Comparison of ENCODE assay signal across 9 mouse cellular contexts in genomic region chr12:73952879-73953278, GRCm38 (mm10). TPM values are rescaled to one million over a fixed set of nuclear protein-coding genes. Genes with fewer than 3 reads are reported as not detected.
DNase-seq lines count a peak whose midpoint lies in the region; ATAC-seq lines count a peak whose summit lies in the region.
"Had no signal": no experiment of that assay in that cellular context is flagged by ENCODE, and none has a peak within 500 bp of the region (broad histone marks: within the 10 kb centered on the region; RNA-seq: fewer than 3 reads in every experiment).

No protein-coding gene starts in this region.

- H3K9ac ChIP-seq in forebrain, embryonic 11.5 days (ENCODE audit: low read length), result peak overlapping the region; percentile 48
- peak overlapping the region; percentile 43 for H3K9ac ChIP-seq in hindbrain, embryonic 16.5 days (ENCODE audit: low read depth, low read length)
- peak overlapping the region; percentile 63 for H3K9ac ChIP-seq in liver, embryonic 13.5 days
- 0 out of 2 replicates have a peak overlapping the region, but pooled peaks have one; percentile 38 for H3K9ac ChIP-seq in neural tube, embryonic 12.5 days

- no peaks in the 10 kb centered on the region for H3K9me3 ChIP-seq in forebrain, embryonic 11.5 days (ENCODE audit: control insufficient read depth, low read length)
- H3K9me3 ChIP-seq in hindbrain, embryonic 16.5 days (ENCODE audit: control insufficient read depth, low read length), result no peaks in the 10 kb centered on the region
- H3K9me3 ChIP-seq in liver, embryonic 13.5 days (replicated peaks), result no peaks in the 10 kb centered on the region
- H3K9me3 ChIP-seq in neural tube, embryonic 12.5 days, result no peaks in the 10 kb centered on the region

- 9% methylated on average over 15 of the region's 15 CpGs for WGBS in forebrain, embryonic 11.5 days
- WGBS in hindbrain, embryonic 16.5 days, result 12% methylated on average over 15 of the region's 15 CpGs
- 8% methylated on average over 15 of the region's 15 CpGs for WGBS in liver, embryonic 13.5 days (ENCODE audit: insufficient replicate concordance)
- 11% methylated on average over 15 of the region's 15 CpGs for WGBS in neural tube, embryonic 12.5 days

- H3K27ac ChIP-seq in forebrain, embryonic 11.5 days (ENCODE audit: low read depth, low read length), result no peak overlapping the region
- no peak overlapping the region for H3K27ac ChIP-seq in hindbrain, embryonic 16.5 days (ENCODE audit: low read depth, low read length)
- no peak overlapping the region; the same call in 1 of the 2 replicates for H3K27ac ChIP-seq in liver, embryonic 13.5 days
- no peak overlapping the region for H3K27ac ChIP-seq in neural tube, embryonic 12.5 days
- H3K27ac ChIP-seq: macrophage had no signal

- no peak for DNase-seq in frontal cortex, postnatal 25 days (ENCODE audit: low spot score in 2 of 2)
- peak; percentile 29 for DNase-seq in adrenal gland, postnatal 25 days
- peak; percentile 73 for DNase-seq in forebrain, embryonic 11.5 days (ENCODE audit: low spot score)
- DNase-seq in liver, embryonic 13.5 days, result peak; percentile 34
- DNase-seq in thymus, postnatal 25 days, result peak; percentile 69

- H3K27me3 ChIP-seq in forebrain, embryonic 11.5 days (ENCODE audit: control insufficient read depth, insufficient read depth, low read length), result no peaks in the 10 kb centered on the region
- no peaks in the 10 kb centered on the region for H3K27me3 ChIP-seq in hindbrain, embryonic 16.5 days (replicated peaks; ENCODE audit: control insufficient read depth, insufficient read depth, low read length)
- no peaks in the 10 kb centered on the region for H3K27me3 ChIP-seq in liver, embryonic 13.5 days
- H3K27me3 ChIP-seq in neural tube, embryonic 12.5 days (replicated peaks), result peaks cover 6% of the 10 kb centered on the region; the same call in 1 of the 2 replicates

- H3K4me3 ChIP-seq in forebrain, embryonic 11.5 days (ENCODE audit: low read depth, low read length), result peak overlapping the region; percentile 22
- peak overlapping the region; percentile 38 for H3K4me3 ChIP-seq in hindbrain, embryonic 16.5 days (ENCODE audit: low read length)
- H3K4me3 ChIP-seq in liver, embryonic 13.5 days (replicated peaks), result peak overlapping the region; percentile 55
- H3K4me3 ChIP-seq in neural tube, embryonic 12.5 days, result peak overlapping the region; percentile 20; the same call in 1 of the 2 replicates

- peaks cover 7% of the 10 kb centered on the region; the same call in 1 of the 2 replicates for H3K4me1 ChIP-seq in forebrain, embryonic 11.5 days (replicated peaks; ENCODE audit: control insufficient read depth, insufficient read depth, low read length)
- peaks cover 17% of the 10 kb centered on the region for H3K4me1 ChIP-seq in hindbrain, embryonic 16.5 days (ENCODE audit: control insufficient read depth, insufficient read depth, low read depth, low read length)
- peaks cover 36% of the 10 kb centered on the region for H3K4me1 ChIP-seq in liver, embryonic 13.5 days (replicated peaks)
- no peaks in the 10 kb centered on the region; the same call in 1 of the 2 replicates for H3K4me1 ChIP-seq in neural tube, embryonic 12.5 days

- peak; percentile 25; the same call in 1 of the 2 replicates for ATAC-seq in frontal cortex, adult (ENCODE audit: low TSS enrichment)
- peak; percentile 54 for ATAC-seq in forebrain, embryonic 11.5 days (replicated peaks; ENCODE audit: low FRiP score)
- peak; percentile 38 for ATAC-seq in hindbrain, embryonic 16.5 days
- ATAC-seq in liver, embryonic 13.5 days (ENCODE audit: low read depth), result peak; percentile 46
- ATAC-seq in neural tube, embryonic 12.5 days (ENCODE audit: low FRiP score, low read depth), result no peak

- peak overlapping the region; percentile 58 for H3K4me2 ChIP-seq in forebrain, embryonic 11.5 days (ENCODE audit: low read depth, low read length, severe bottlenecking)
- H3K4me2 ChIP-seq in hindbrain, embryonic 16.5 days (ENCODE audit: low read length), result peak overlapping the region; percentile 67
- H3K4me2 ChIP-seq in liver, embryonic 13.5 days, result peak overlapping the region; percentile 73
- H3K4me2 ChIP-seq in neural tube, embryonic 12.5 days (replicated peaks), result peak overlapping the region; percentile 55

- no peaks in the 10 kb centered on the region for H3K36me3 ChIP-seq in forebrain, embryonic 11.5 days (ENCODE audit: control insufficient read depth, insufficient read depth, low read length)
- H3K36me3 ChIP-seq in hindbrain, embryonic 16.5 days (ENCODE audit: control insufficient read depth, insufficient read depth, low read length), result no peaks in the 10 kb centered on the region
- no peaks in the 10 kb centered on the region for H3K36me3 ChIP-seq in liver, embryonic 13.5 days
- H3K36me3 ChIP-seq in neural tube, embryonic 12.5 days, result no peaks in the 10 kb centered on the region

RNA-seq across cellular contexts. Expression of gene Snapc1, which starts 11.4 kb away (rescaled TPM):
- 13.1 and 24.1 TPM in 2 replicates for total RNA-seq in adrenal gland, postnatal 25 days (2021)
- polyA plus RNA-seq in forebrain, embryonic 11.5 days (2014; fragmentation: Nextera tagmentation; extraction: Ambion mirVana), result 25.4 and 27.9 TPM in 2 replicates
- polyA plus RNA-seq in hindbrain, embryonic 16.5 days (2015; fragmentation: Nextera tagmentation; extraction: Ambion mirVana), result 36.7 and 38.2 TPM in 2 replicates
- polyA plus RNA-seq in liver, embryonic 13.5 days (2015; fragmentation: Nextera tagmentation; extraction: Ambion mirVana), result 5.4 and 7.5 TPM in 2 replicates
- 33.8 and 34.9 TPM in 2 replicates for polyA plus RNA-seq in neural tube, embryonic 12.5 days (2016; fragmentation: Nextera tagmentation; extraction: Ambion mirVana)

RNA-seq across cellular contexts. Expression of gene Gm49321, which starts 15.4 kb away (rescaled TPM):
- total RNA-seq in adrenal gland, postnatal 25 days (2021), result 5.8 and 11.0 TPM in 2 replicates
- polyA plus RNA-seq in forebrain, embryonic 11.5 days (2014; fragmentation: Nextera tagmentation; extraction: Ambion mirVana), result 15.3 and 19.5 TPM in 2 replicates
- polyA plus RNA-seq in hindbrain, embryonic 16.5 days (2015; fragmentation: Nextera tagmentation; extraction: Ambion mirVana), result 18.0 and 22.1 TPM in 2 replicates
- polyA plus RNA-seq in liver, embryonic 13.5 days (2015; fragmentation: Nextera tagmentation; extraction: Ambion mirVana), result 3.5 and 5.5 TPM in 2 replicates
- 15.8 and 17.7 TPM in 2 replicates for polyA plus RNA-seq in neural tube, embryonic 12.5 days (2016; fragmentation: Nextera tagmentation; extraction: Ambion mirVana)
- polyA plus RNA-seq: macrophage had no signal

RNA-seq across cellular contexts. Expression of gene Syt16, which starts 44.6 kb away (rescaled TPM):
- total RNA-seq in adrenal gland, postnatal 25 days (2021), result 1.3 and 1.6 TPM in 2 replicates
- 4.8 and 4.9 TPM in 2 replicates for polyA plus RNA-seq in forebrain, embryonic 11.5 days (2014; fragmentation: Nextera tagmentation; extraction: Ambion mirVana)
- 76.1 and 81.6 TPM in 2 replicates for polyA plus RNA-seq in hindbrain, embryonic 16.5 days (2015; fragmentation: Nextera tagmentation; extraction: Ambion mirVana)
- 0.09 and 0.10 TPM in 2 replicates for polyA plus RNA-seq in liver, embryonic 13.5 days (2015; fragmentation: Nextera tagmentation; extraction: Ambion mirVana)
- 17.4 and 19.6 TPM in 2 replicates for polyA plus RNA-seq in neural tube, embryonic 12.5 days (2016; fragmentation: Nextera tagmentation; extraction: Ambion mirVana)
- polyA plus RNA-seq: macrophage had no signal

RNA-seq across cellular contexts. Expression of gene Hif1a, which starts 51.7 kb away (rescaled TPM):
- total RNA-seq in adrenal gland, postnatal 25 days (2021), result 65.6 and 67.1 TPM in 2 replicates
- polyA plus RNA-seq in forebrain, embryonic 11.5 days (2014; fragmentation: Nextera tagmentation; extraction: Ambion mirVana), result 124 and 130 TPM in 2 replicates
- polyA plus RNA-seq in hindbrain, embryonic 16.5 days (2015; fragmentation: Nextera tagmentation; extraction: Ambion mirVana), result 56.8 and 70.8 TPM in 2 replicates
- 15.2 and 20.2 TPM in 2 replicates for polyA plus RNA-seq in liver, embryonic 13.5 days (2015; fragmentation: Nextera tagmentation; extraction: Ambion mirVana)
- 116 and 125 TPM in 2 replicates for polyA plus RNA-seq in neural tube, embryonic 12.5 days (2016; fragmentation: Nextera tagmentation; extraction: Ambion mirVana)

Comparison
In these comparisons a context has a peak if more than half of its experiments do, and no peak if none do; other contexts are left out.
1. DNase-seq: peak in adrenal gland, postnatal 25 days (single experiment), forebrain, embryonic 11.5 days (single experiment), liver, embryonic 13.5 days (single experiment) and thymus, postnatal 25 days (single experiment); none in frontal cortex, postnatal 25 days (0 of 2).
2. Peak in every context shown above with its lines, with median percentiles within 50 percentile points of each other: H3K4me2 ChIP-seq, H3K4me3 ChIP-seq and H3K9ac ChIP-seq.